In the genomic region with DNA sequence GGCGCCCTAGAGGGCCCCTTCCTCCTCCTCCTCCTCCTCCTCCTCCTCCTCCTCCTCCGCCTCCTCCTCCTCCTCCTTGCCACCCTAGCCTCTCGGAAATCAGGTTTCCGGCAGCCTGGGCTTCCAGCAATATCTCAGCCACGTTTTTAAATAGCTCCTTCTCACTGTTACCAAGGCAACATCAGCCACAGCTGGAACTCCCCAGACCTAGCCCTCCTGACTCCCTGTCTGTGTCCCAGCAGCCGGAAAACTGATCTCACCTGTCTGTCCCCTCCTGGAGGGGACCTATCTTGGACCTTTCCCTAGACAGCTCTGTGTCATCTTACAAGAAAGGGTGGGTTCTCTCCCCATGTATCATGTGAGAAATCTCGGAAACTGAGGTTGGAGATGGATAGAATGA, we compare ENCODE assay signal across 7 mouse cellular contexts. TPM values are rescaled to one million over a fixed set of nuclear protein-coding genes. Genes with fewer than 3 reads are reported as not detected.
DNase-seq lines count a peak whose midpoint lies in the region; ATAC-seq and TF ChIP-seq lines count a peak whose summit lies in the region.

No protein-coding gene starts in this region.

- intact Hi-C loops in left cerebral cortex, postnatal 25 days (cut with DNase I): loop anchor here (2.0 kb wide), 1 partner anchor 35 kb away; a partner anchor contains a TSS
- intact Hi-C loops in left cerebral cortex, postnatal 4 days (cut with DNase I): no loop called here

- H3K27ac ChIP-seq in embryonic facial prominence, embryonic 15.5 days (replicated peaks): no peak overlapping the region
- H3K27ac ChIP-seq in hindbrain, embryonic 16.5 days (ENCODE audit: low read depth, low read length): peak overlapping the region; percentile 60; the same call in 1 of the 2 replicates
- H3K27ac ChIP-seq in midbrain, postnatal 0 days (ENCODE audit: low read depth, low read length): peak overlapping the region; percentile 65

- H3K36me3 ChIP-seq in embryonic facial prominence, embryonic 15.5 days: peaks cover 35% of the 10 kb centered on the region
- H3K36me3 ChIP-seq in hindbrain, embryonic 16.5 days (ENCODE audit: control insufficient read depth, insufficient read depth, low read length): peaks cover 7% of the 10 kb centered on the region; the same call in 1 of the 2 replicates
- peaks cover 25% of the 10 kb centered on the region for H3K36me3 ChIP-seq in midbrain, postnatal 0 days (ENCODE audit: insufficient read depth, low read length)

- H3K4me3 ChIP-seq in embryonic facial prominence, embryonic 15.5 days (replicated peaks): peak overlapping the region; percentile 64; the same call in 1 of the 2 replicates
- peak overlapping the region; percentile 69 for H3K4me3 ChIP-seq in hindbrain, embryonic 16.5 days (ENCODE audit: low read length)
- peak overlapping the region; percentile 68 for H3K4me3 ChIP-seq in midbrain, postnatal 0 days (ENCODE audit: low read depth, low read length)

- DNase-seq in left cerebral cortex, postnatal 25 days (ENCODE audit: low spot score in 2 of 2): peak; percentile 49 to 57
- DNase-seq in left cerebral cortex, postnatal 4 days: no peak
- peak; percentile 26 for DNase-seq in midbrain, postnatal 0 days (ENCODE audit: low spot score)
- DNase-seq in gastrocnemius, postnatal 25 days: no peak
- no peak for DNase-seq in ovary, postnatal 14 days (ENCODE audit: low spot score)

- no peak for ATAC-seq in embryonic facial prominence, embryonic 15.5 days (ENCODE audit: insufficient number of reproducible peaks, low FRiP score, low TSS enrichment, low read depth)
- no peak for ATAC-seq in hindbrain, embryonic 16.5 days
- peak; percentile 26; the same call in 1 of the 2 replicates for ATAC-seq in midbrain, postnatal 0 days (ENCODE audit: low FRiP score)

- H3K4me2 ChIP-seq in embryonic facial prominence, embryonic 15.5 days (replicated peaks): peak overlapping the region; percentile 61
- H3K4me2 ChIP-seq in hindbrain, embryonic 16.5 days (ENCODE audit: low read length): peak overlapping the region; percentile 82
- peak overlapping the region; percentile 71 for H3K4me2 ChIP-seq in midbrain, postnatal 0 days (ENCODE audit: low read depth, low read length, poor library complexity, severe bottlenecking)

- H3K9ac ChIP-seq in embryonic facial prominence, embryonic 15.5 days: no peak overlapping the region
- H3K9ac ChIP-seq in hindbrain, embryonic 16.5 days (ENCODE audit: low read depth, low read length): peak overlapping the region; percentile 40; the same call in 1 of the 2 replicates
- peak overlapping the region; percentile 44 for H3K9ac ChIP-seq in midbrain, postnatal 0 days (replicated peaks; ENCODE audit: low read length, poor library complexity, severe bottlenecking)

- no peaks in the 10 kb centered on the region for H3K27me3 ChIP-seq in embryonic facial prominence, embryonic 15.5 days
- no peaks in the 10 kb centered on the region for H3K27me3 ChIP-seq in hindbrain, embryonic 16.5 days (replicated peaks; ENCODE audit: control insufficient read depth, insufficient read depth, low read length)
- H3K27me3 ChIP-seq in midbrain, postnatal 0 days (ENCODE audit: insufficient read depth, low read length): no peaks in the 10 kb centered on the region

- H3K4me1 ChIP-seq in embryonic facial prominence, embryonic 15.5 days: peaks cover 26% of the 10 kb centered on the region
- H3K4me1 ChIP-seq in hindbrain, embryonic 16.5 days (ENCODE audit: control insufficient read depth, insufficient read depth, low read depth, low read length): peaks cover 23% of the 10 kb centered on the region
- peaks cover 15% of the 10 kb centered on the region; the same call in 1 of the 2 replicates for H3K4me1 ChIP-seq in midbrain, postnatal 0 days (ENCODE audit: insufficient read depth, low read length)

- no peaks in the 10 kb centered on the region for H3K9me3 ChIP-seq in embryonic facial prominence, embryonic 15.5 days (replicated peaks)
- no peaks in the 10 kb centered on the region for H3K9me3 ChIP-seq in hindbrain, embryonic 16.5 days (ENCODE audit: control insufficient read depth, low read length)
- H3K9me3 ChIP-seq in midbrain, postnatal 0 days (ENCODE audit: low read length): no peaks in the 10 kb centered on the region

- TF ChIP-seq CTCF in midbrain, postnatal 0 days (IDR thresholded peaks at IDR 0.05): no peak

- 34% methylated on average over 4 of the region's 7 CpGs for WGBS in embryonic facial prominence, embryonic 15.5 days
- 25% methylated on average over 6 of the region's 7 CpGs for WGBS in hindbrain, embryonic 16.5 days
- WGBS in midbrain, postnatal 0 days: 29% methylated on average over 4 of the region's 7 CpGs

RNA-seq across cellular contexts. Expression of a gene that starts 1.5 kb away (rescaled TPM):
- total RNA-seq in left cerebral cortex, postnatal 25 days (2021): 100 to 1,000 TPM; 109 to 126 TPM
- total RNA-seq in left cerebral cortex, postnatal 4 days (2021): 100 to 1,000 TPM in 1 of 2 experiments, 10 to 100 TPM in 1; 94.4 to 104 TPM
- polyA plus RNA-seq in embryonic facial prominence, embryonic 15.5 days (2015; fragmentation: Nextera tagmentation; extraction: Ambion mirVana): 100 and 101 TPM in 2 replicates
- 119 and 128 TPM in 2 replicates for polyA plus RNA-seq in hindbrain, embryonic 16.5 days (2015; fragmentation: Nextera tagmentation; extraction: Ambion mirVana)
- total RNA-seq in midbrain, postnatal 0 days (2014; rRNA removed): 102 and 119 TPM in 2 replicates
- polyA plus RNA-seq in midbrain, postnatal 0 days (2015; fragmentation: Nextera tagmentation; extraction: Ambion mirVana): 132 and 142 TPM in 2 replicates
- total RNA-seq in gastrocnemius, postnatal 25 days (2021): 10 to 100 TPM; 29.7 to 36.4 TPM

RNA-seq across cellular contexts. Expression of a gene that starts 15.5 kb away (rescaled TPM):
- total RNA-seq in left cerebral cortex, postnatal 25 days (2021): 1 to 10 TPM; 6.0 to 6.1 TPM
- 1 to 10 TPM; 8.8 to 9.4 TPM for total RNA-seq in left cerebral cortex, postnatal 4 days (2021)
- 12.5 and 13.6 TPM in 2 replicates for polyA plus RNA-seq in embryonic facial prominence, embryonic 15.5 days (2015; fragmentation: Nextera tagmentation; extraction: Ambion mirVana)
- 7.0 and 10.6 TPM in 2 replicates for polyA plus RNA-seq in hindbrain, embryonic 16.5 days (2015; fragmentation: Nextera tagmentation; extraction: Ambion mirVana)
- 10.8 and 14.8 TPM in 2 replicates for total RNA-seq in midbrain, postnatal 0 days (2014; rRNA removed)
- 7.3 and 8.9 TPM in 2 replicates for polyA plus RNA-seq in midbrain, postnatal 0 days (2015; fragmentation: Nextera tagmentation; extraction: Ambion mirVana)
- 1 to 10 TPM; 4.0 to 6.0 TPM for total RNA-seq in gastrocnemius, postnatal 25 days (2021)

RNA-seq across cellular contexts. Expression of a gene that starts 35.4 kb away (rescaled TPM):
- total RNA-seq in left cerebral cortex, postnatal 25 days (2021): 10 to 100 TPM; 29.2 to 29.6 TPM
- 10 to 100 TPM; 32.8 TPM for total RNA-seq in left cerebral cortex, postnatal 4 days (2021)
- 18.0 and 22.9 TPM in 2 replicates for polyA plus RNA-seq in embryonic facial prominence, embryonic 15.5 days (2015; fragmentation: Nextera tagmentation; extraction: Ambion mirVana)
- polyA plus RNA-seq in hindbrain, embryonic 16.5 days (2015; fragmentation: Nextera tagmentation; extraction: Ambion mirVana): 12.4 and 15.5 TPM in 2 replicates
- 22.1 and 28.1 TPM in 2 replicates for total RNA-seq in midbrain, postnatal 0 days (2014; rRNA removed)
- 9.0 and 10.0 TPM in 2 replicates for polyA plus RNA-seq in midbrain, postnatal 0 days (2015; fragmentation: Nextera tagmentation; extraction: Ambion mirVana)
- 1 to 10 TPM; 7.8 to 8.3 TPM for total RNA-seq in gastrocnemius, postnatal 25 days (2021)

RNA-seq across cellular contexts. Expression of a gene that starts 35.4 kb away (rescaled TPM):
- 10 to 100 TPM; 48.3 to 51.5 TPM for total RNA-seq in left cerebral cortex, postnatal 25 days (2021)
- total RNA-seq in left cerebral cortex, postnatal 4 days (2021): 10 to 100 TPM; 64.4 to 68.2 TPM
- polyA plus RNA-seq in embryonic facial prominence, embryonic 15.5 days (2015; fragmentation: Nextera tagmentation; extraction: Ambion mirVana): 51.0 and 54.2 TPM in 2 replicates
- polyA plus RNA-seq in hindbrain, embryonic 16.5 days (2015; fragmentation: Nextera tagmentation; extraction: Ambion mirVana): 68.3 and 71.1 TPM in 2 replicates
- total RNA-seq in midbrain, postnatal 0 days (2014; rRNA removed): 27.8 and 31.0 TPM in 2 replicates
- polyA plus RNA-seq in midbrain, postnatal 0 days (2015; fragmentation: Nextera tagmentation; extraction: Ambion mirVana): 73.8 and 74.0 TPM in 2 replicates
- 10 to 100 TPM; 14.0 to 14.4 TPM for total RNA-seq in gastrocnemius, postnatal 25 days (2021)

RNA-seq across cellular contexts. Expression of a gene that starts 35.6 kb away (rescaled TPM):
- 100 to 1,000 TPM; 259 to 284 TPM for total RNA-seq in left cerebral cortex, postnatal 25 days (2021)
- total RNA-seq in left cerebral cortex, postnatal 4 days (2021): 100 to 1,000 TPM; 288 to 299 TPM
- polyA plus RNA-seq in embryonic facial prominence, embryonic 15.5 days (2015; fragmentation: Nextera tagmentation; extraction: Ambion mirVana): 381 and 384 TPM in 2 replicates
- polyA plus RNA-seq in hindbrain, embryonic 16.5 days (2015; fragmentation: Nextera tagmentation; extraction: Ambion mirVana): 440 and 455 TPM in 2 replicates
- total RNA-seq in midbrain, postnatal 0 days (2014; rRNA removed): 190 and 200 TPM in 2 replicates
- 505 TPM in 2 replicates for polyA plus RNA-seq in midbrain, postnatal 0 days (2015; fragmentation: Nextera tagmentation; extraction: Ambion mirVana)
- total RNA-seq in gastrocnemius, postnatal 25 days (2021): 10 to 100 TPM; 48.4 to 55.3 TPM

Comparison
In these comparisons a context has a peak if more than half of its experiments do, and no peak if none do; other contexts are left out.
1. DNase-seq: peak in left cerebral cortex, postnatal 25 days (2 of 2) and midbrain, postnatal 0 days (single experiment); none in left cerebral cortex, postnatal 4 days (single experiment), gastrocnemius, postnatal 25 days (single experiment) and ovary, postnatal 14 days (single experiment).
2. Peak in every context shown above with its lines, with median percentiles within 50 percentile points of each other: H3K4me2 ChIP-seq and H3K4me3 ChIP-seq.